Mouse (Mus musculus) erythroblast, adult 5-6 weeks (primary cell): ENCODE measurements around the gene Akirin1. TPM values are rescaled to one million over a fixed set of nuclear protein-coding genes. Genes with fewer than 3 reads are reported as not detected.

Experiments
- ATAC-seq: replicated peaks from 2 replicates; pipeline ENCODE4 v1.8.0; 2016; ENCODE audit warnings: moderate number of reproducible peaks, mild to moderate bottlenecking, moderate TSS enrichment, inconsistent platforms; ENCODE audit not compliant: poor library complexity, low FRiP score, severe bottlenecking
- total RNA-seq, 2 experiments: library from RNA; stranded (forward) in 1 of 2; stranded (reverse) in 1 of 2; fragments of 150-400 nt in 1 of 2; fragments of 200-764, 138-1000 nt in 1 of 2; gene quantifications; 2 replicates each; pipeline versions ENCODE4 v1.2.3 to v1.2.4; 2015 to 2017; ENCODE audit warnings: low replicate concordance in 2 of 2

The Akirin1 gene
- total RNA-seq (2015; ENCODE audit: low replicate concordance), result 17.5 and 27.4 TPM in 2 replicates
- 9.3 and 34.0 TPM in 2 replicates for total RNA-seq (2017; ENCODE audit: low replicate concordance)

GRCm38 (mm10) chr4:123750152-123750651, at the start of gene Akirin1:
Gene Akirin1, minus strand, starts transcription at chr4:123750345.
- peak; percentile 95 for ATAC-seq

- ATAC-seq, result no peak
Measured at GRCm38 (mm10) chr4:123797856-123798255, 47.7 kb upstream of the Akirin1 start.

DNA sequence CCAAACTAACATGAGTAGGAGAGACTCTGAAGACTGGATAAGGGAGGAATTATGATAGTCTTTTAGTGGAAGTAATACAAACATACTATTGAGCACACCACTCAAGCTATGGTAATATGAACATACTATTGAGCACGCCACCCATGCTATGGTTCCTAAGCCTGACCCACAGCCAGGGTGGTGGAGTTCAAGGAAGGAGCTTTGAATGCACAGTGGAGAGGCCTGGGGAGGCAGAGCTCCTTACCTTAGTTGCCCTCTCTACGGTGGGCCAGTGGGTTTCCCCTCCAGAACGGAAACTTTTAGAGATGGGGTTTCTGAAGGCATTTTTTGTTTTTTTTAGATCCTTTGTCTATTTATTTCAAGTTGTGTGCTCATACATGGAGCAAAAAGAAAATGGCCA, 47.3 kb upstream of the Akirin1 start:
- ATAC-seq, result no peak

DNA sequence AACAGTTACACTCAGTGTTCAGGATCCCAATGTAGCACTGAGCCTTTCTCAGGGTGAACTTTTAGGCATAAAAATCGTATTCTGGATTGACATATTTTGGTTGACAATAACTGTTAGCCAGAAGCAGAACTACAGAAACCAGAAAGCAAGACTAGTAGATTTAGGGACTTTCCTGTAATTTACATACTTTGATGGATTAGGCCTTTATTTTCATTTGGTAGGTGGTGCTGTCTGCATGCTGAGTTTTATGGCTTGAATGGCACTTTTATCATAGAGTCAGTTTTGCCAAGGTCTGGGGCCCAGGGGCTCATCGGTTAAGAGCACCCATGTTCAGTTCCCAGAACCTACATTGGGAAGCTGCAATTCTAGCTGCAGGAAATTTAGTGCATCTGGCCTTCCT, 44.9 kb upstream of the Akirin1 start:
- no peak for ATAC-seq

DNA sequence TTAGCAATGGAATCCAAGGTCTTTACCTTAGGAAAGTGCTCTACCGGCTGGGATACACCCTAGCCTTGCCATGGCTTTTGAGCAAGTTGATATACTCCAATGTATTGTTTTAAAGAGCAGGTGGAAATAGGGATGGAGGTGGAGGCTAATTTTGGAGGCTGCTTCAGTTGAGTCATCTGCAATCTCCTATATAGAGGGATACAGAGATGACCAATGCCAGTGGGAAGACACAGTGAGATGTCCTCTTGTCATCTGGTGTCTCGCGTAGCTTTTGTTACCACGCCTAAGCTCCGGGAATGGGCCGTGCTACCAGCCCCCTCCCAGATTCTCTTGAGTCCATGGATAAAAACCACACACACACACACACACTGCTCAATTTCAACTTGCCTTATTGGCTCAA, 43.0 kb upstream of the Akirin1 start:
- ATAC-seq, result no peak

DNA sequence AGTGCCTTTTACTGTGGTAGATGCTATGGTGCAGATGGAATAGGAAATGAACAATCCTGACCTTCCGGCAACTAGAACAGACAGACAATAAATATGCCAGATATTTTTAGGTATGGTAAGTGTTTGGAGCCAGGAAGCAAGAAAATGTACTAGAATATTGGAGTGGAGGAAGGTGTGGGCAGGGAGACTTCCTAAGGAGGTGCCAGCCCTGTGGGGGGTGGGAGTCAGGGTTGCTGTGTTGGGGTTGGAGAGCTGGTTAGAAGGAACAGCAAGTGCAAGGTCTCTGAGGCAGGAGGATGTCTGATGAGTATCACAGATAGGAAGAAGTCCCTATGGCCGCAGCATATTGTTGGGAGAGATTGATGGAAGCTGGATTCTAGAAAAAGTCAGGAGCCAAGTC, 42.5 kb upstream of the Akirin1 start:
- no peak for ATAC-seq

GRCm38 (mm10) chr4:123787191-123787985, 37.2 kb upstream of the Akirin1 start, which contains the start of gene Rhbdl2:
Gene Rhbdl2, plus strand, starts transcription at chr4:123787874.
- no peak; the same call in 1 of the 2 replicates for ATAC-seq

DNA sequence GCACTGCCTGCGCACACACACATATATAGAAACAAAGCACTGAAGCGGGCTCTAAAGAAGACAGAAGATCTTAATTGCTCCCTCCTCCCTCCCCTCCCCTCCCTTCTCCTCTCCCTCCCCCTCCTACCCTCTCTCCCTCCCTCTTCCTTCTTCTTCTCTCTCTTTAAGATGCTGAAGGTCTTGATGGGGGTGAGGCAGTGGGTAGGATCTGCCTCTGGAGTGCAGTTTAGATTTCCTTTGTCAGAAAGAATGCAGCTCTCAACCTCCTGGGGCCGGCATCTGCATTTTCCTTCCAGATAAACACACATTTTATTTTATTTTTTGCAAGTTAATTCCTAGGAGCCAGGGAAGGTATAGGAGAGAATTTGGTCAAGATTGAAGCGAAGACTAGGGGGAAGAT, 18.1 kb upstream of the Akirin1 start:
- no peak for ATAC-seq

DNA sequence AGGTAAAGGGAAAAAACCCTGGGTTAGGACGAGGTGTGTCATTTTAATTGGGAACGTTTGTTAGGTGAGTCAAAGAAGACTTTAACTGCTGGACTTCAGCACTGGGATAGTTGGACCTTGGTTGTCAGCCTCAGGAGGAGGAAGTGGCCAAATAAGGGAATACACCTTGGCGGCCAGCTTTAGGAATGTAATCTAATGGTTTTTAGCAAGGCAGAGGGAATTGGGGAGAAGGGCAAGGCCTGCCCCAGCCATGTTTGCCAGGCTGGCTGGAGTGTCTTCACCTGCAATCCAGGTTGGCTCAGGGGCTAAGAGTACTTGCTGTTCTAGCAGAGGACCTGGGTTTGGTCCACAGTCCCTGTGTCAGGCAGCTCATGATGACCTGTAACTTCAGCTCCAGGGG, 17.7 kb upstream of the Akirin1 start:
- ATAC-seq, result no peak

- no peak for ATAC-seq
Measured at GRCm38 (mm10) chr4:123765071-123765470, 14.9 kb upstream of the Akirin1 start.

- no peak for ATAC-seq
Measured at GRCm38 (mm10) chr4:123758306-123758705, 8.2 kb upstream of the Akirin1 start.

DNA sequence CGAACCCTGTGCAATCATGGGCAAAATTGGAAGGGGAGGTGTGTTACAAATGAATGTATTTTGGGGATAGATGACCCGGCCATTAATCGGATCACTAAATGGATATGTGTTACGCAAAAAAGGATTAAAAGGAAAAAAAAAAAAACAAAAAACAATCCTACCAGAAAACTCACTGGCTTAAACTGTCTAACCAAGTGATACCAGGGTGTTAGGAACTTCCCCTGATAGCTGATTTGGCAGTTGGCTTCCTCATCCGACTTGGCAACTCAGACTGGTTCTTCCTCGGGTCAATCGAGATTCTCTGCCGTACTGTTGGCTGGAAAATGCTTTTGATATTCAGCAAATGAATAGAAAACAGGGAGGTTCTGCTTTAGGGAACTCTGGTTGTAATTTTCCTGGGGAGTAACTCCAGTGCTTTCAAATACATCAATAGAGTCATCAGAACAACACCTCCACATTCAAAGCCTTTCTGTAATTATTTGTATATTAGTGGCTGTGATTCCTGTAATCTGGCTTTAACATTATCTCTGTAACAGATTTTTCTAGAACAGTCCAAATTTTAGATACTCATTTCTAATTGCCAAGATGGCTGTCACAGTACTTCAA, 665 bp upstream of the Akirin1 start:
- ATAC-seq, result no peak

DNA sequence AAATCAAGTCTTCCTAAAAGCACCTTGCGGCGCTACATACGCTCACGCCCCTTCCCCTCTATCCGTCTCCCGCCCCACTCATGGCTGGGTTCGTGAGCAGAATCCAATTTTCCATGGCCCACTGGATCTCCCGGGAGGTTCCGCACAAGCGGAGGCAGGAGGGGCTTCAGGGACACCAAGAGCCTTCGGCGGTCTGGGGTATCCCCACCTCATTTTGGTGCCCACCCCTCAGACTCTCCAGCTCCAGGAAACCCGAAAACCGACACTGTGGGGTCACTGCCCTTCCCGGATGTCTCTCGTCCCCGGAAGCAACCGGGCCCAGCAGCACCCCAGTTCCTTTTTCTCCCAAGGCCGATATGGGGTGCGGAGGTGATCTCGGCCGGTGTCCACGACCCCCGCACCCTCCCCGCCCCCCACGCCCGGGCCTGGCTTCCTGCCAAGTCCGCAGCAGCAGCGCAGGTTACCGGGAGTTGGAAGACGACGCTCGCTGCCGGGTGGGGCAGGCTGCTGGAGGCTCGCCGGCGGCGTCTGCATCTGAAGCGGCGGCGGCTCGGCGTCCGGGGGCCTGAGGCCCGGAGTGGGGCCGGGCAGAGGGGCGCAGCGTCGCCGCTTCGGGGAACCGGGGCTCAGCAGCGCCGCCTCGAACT, 538 bp downstream of the Akirin1 start:
- ATAC-seq, result peak; percentile 40

DNA sequence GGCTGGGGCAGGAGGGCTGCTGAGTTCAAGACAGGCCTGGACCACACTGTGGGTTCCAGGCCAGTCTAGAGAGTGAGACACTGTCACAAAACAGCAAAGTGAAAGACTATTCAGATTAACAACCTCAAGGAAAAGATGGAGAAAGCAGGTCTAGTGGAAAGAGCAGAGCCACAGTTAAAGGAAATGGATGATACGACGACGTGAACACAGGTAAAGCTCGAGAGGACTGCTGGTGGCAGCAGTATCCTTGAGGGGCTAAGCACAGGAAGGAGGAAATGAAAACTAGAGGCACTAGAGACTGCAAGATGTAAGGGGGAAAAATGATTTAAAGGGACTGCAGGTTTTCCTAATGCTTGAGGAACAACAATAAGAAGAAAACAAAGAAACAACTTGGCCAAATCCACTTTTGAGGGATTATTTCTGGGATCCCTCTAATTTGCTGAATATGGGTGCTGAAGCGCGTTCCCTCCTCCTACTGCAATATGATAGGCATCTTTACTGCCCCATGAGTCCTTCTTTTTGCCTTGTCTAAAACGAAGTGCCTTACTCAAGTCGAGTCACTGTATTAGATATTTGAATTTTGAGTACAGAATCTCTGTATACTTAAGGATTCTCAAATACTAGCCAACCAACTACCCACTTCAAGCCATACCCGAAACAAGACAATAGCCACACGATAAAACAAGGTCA, 1.3 kb downstream of the Akirin1 start:
- ATAC-seq, result no peak

DNA sequence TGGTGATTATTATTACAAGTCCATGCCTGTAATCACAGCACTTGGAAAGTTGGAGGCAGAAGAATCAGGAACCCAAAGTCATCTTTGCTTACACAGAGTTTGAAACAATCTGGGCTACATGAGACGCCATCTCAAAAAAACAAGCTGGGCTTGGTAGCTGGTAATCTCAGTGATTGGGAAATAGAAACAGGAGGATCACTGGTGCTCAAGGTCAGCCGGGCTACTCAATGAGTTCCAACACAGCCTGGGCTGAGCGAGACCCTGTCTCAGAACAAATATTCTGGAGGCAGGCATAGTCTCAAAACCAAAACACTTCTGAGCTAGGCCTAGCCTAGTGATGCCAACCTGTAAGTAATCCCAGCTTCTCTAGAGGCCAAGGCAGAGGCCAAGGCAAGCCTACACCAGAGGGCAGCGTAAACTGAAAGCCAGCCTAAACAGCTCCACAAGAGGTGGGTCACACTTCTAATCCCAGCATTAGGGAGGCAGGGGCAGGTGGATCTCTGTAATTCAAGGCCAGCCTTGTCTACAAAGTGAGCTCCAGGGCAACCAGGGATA, 4.8 kb downstream of the Akirin1 start:
- no peak for ATAC-seq

DNA sequence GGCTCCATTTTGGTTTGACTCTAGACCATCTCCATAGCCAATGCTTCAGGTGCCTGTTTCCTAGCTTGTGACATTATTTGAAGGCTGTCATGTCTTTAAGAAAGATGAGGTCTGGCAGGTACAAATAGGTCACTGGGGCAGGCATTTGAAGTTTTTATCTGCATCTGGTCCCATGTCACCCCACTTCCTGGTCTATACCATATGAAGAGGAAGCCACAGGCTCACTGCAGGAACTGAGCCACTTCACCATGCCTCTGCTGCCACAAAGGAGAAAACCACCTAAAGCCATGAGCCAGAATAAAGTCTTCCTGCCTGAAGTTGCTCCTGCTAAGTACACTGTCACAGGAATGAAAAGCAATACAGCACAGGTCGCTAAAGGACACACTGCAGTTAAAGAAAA, 7.3 kb downstream of the Akirin1 start:
- no peak for ATAC-seq

DNA sequence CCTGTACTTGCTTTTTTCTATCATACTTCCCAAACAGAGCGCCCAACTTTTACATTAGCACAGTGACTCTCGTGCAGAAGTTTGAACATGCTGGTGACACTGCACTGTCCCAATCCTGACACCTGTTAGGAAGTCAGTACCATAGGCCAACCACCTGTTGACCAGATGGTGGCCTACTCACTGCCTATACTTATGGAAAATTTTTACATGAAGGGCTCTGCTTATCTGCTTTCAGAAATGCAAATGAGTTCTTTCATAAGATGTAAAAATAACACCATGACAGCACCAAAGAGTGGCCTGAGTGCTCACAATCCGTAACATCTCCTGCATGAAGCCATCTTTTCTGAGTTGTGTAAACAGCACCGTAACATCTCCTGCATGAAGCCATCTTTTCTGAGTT, 11.4 kb downstream of the Akirin1 start:
- ATAC-seq, result no peak

GRCm38 (mm10) chr4:123733532-123733931, 16.6 kb downstream of the Akirin1 start:
- ATAC-seq, result no peak

GRCm38 (mm10) chr4:123732921-123733320, 17.2 kb downstream of the Akirin1 start:
- ATAC-seq, result no peak
